Comparison of ENCODE assay signal across 9 mouse cellular contexts in genomic region chr9:81626899-81627606, GRCm38 (mm10). TPM values are rescaled to one million over a fixed set of nuclear protein-coding genes. Genes with fewer than 3 reads are reported as not detected.
A peak's percentile ranks its signal among the peaks of the same experiment; 100 is the strongest.
DNase-seq lines count a peak whose midpoint lies in the region; ATAC-seq and TF ChIP-seq lines count a peak whose summit lies in the region.
"Had no signal": no experiment of that assay in that cellular context is flagged by ENCODE, and none has a peak within 500 bp of the region (broad histone marks: within the 10 kb centered on the region; RNA-seq: fewer than 3 reads in every experiment).

No protein-coding gene starts in this region.

- H3K4me3 ChIP-seq in forebrain, embryonic 11.5 days (ENCODE audit: low read depth, low read length) = no peak overlapping the region
- no peak overlapping the region for H3K4me3 ChIP-seq in hindbrain, postnatal 0 days (ENCODE audit: low read length)
- H3K4me3 ChIP-seq: megakaryocyte, embryonic 14.5 days had no signal

- H3K4me2 ChIP-seq in forebrain, embryonic 11.5 days (ENCODE audit: low read depth, low read length, severe bottlenecking) = no peak overlapping the region
- no peak overlapping the region for H3K4me2 ChIP-seq in hindbrain, postnatal 0 days (ENCODE audit: low read depth, low read length)

- H3K9me3 ChIP-seq in forebrain, embryonic 11.5 days (ENCODE audit: control insufficient read depth, low read length) = no peaks in the 10 kb centered on the region
- H3K9me3 ChIP-seq in hindbrain, postnatal 0 days (ENCODE audit: low read length) = no peaks in the 10 kb centered on the region

- intact Hi-C loops in gastrocnemius, postnatal 14 days (cut with DNase I; ENCODE audit: low total_unique reads) = no loop called here

- peaks cover 5% of the 10 kb centered on the region for H3K27me3 ChIP-seq in forebrain, embryonic 11.5 days (ENCODE audit: control insufficient read depth, insufficient read depth, low read length)
- H3K27me3 ChIP-seq in hindbrain, postnatal 0 days (ENCODE audit: insufficient read depth, low read length) = no peaks in the 10 kb centered on the region

- H3K36me3 ChIP-seq in forebrain, embryonic 11.5 days (ENCODE audit: control insufficient read depth, insufficient read depth, low read length) = no peaks in the 10 kb centered on the region
- H3K36me3 ChIP-seq in hindbrain, postnatal 0 days (ENCODE audit: insufficient read depth, low read length) = no peaks in the 10 kb centered on the region

- TF ChIP-seq CTCF in hindbrain, postnatal 0 days (IDR thresholded peaks at IDR 0.05; ENCODE audit: low read depth) = peak; percentile 94

- WGBS in forebrain, embryonic 11.5 days = 35% methylated on average over 9 of the region's 9 CpGs
- 33% methylated on average over 9 of the region's 9 CpGs for WGBS in hindbrain, postnatal 0 days

- no peak overlapping the region for H3K9ac ChIP-seq in forebrain, embryonic 11.5 days (ENCODE audit: low read length)
- no peak overlapping the region for H3K9ac ChIP-seq in hindbrain, postnatal 0 days (replicated peaks; ENCODE audit: low read length)

- DNase-seq in gastrocnemius, postnatal 14 days = peak; percentile 35
- DNase-seq in gastrocnemius, postnatal 25 days = no peak
- peak; percentile 55 to 58 for DNase-seq in adrenal gland, postnatal 4 days (ENCODE audit: low spot score in 2 of 2)
- peak; percentile 87 for DNase-seq in forebrain, embryonic 11.5 days (ENCODE audit: low spot score)
- DNase-seq in hindbrain, postnatal 0 days (ENCODE audit: low spot score) = peak; percentile 89
- DNase-seq in left cerebral cortex, adult 11 months (ENCODE audit: low spot score) = peak; percentile 64
- DNase-seq in right cerebral cortex, postnatal 25 days = peak; percentile 87

- peaks cover 5% of the 10 kb centered on the region; the same call in 1 of the 2 replicates for H3K4me1 ChIP-seq in forebrain, embryonic 11.5 days (replicated peaks; ENCODE audit: control insufficient read depth, insufficient read depth, low read length)
- H3K4me1 ChIP-seq in hindbrain, postnatal 0 days (ENCODE audit: insufficient read depth, low read length) = no peaks in the 10 kb centered on the region

- ATAC-seq in forebrain, embryonic 11.5 days (replicated peaks; ENCODE audit: low FRiP score) = peak; percentile 81
- peak; percentile 81 for ATAC-seq in hindbrain, postnatal 0 days
- peak; percentile 63 for ATAC-seq in megakaryocyte, adult 5-6 weeks (ENCODE audit: poor library complexity, severe bottlenecking)

- H3K27ac ChIP-seq in forebrain, embryonic 11.5 days (ENCODE audit: low read depth, low read length) = no peak overlapping the region
- no peak overlapping the region for H3K27ac ChIP-seq in hindbrain, postnatal 0 days

RNA-seq across cellular contexts. Expression of gene Htr1b, which starts 6.6 kb away (rescaled TPM):
- under 1 TPM in 1 of 2 experiments, not detected in 1; 0.14 TPM for total RNA-seq in gastrocnemius, postnatal 14 days (2021)
- under 1 TPM; 0.18 to 0.32 TPM for total RNA-seq in gastrocnemius, postnatal 25 days (2021)
- 10 to 100 TPM; 10.4 to 14.0 TPM for total RNA-seq in adrenal gland, postnatal 4 days (2021)
- 0.32 and 0.52 TPM in 2 replicates for polyA plus RNA-seq in forebrain, embryonic 11.5 days (2014; fragmentation: Nextera tagmentation; extraction: Ambion mirVana)
- total RNA-seq in hindbrain, postnatal 0 days (2014; rRNA removed) = 25.6 and 30.4 TPM in 2 replicates
- 5.0 and 5.3 TPM in 2 replicates for polyA plus RNA-seq in hindbrain, postnatal 0 days (2015; fragmentation: Nextera tagmentation; extraction: Ambion mirVana)
- 1.0 and 1.5 TPM in 2 replicates for total RNA-seq in megakaryocyte, adult 5-6 weeks (2015)
- 1.4 and 1.7 TPM in 2 replicates for total RNA-seq in megakaryocyte, adult 5-6 weeks (2017)
